Mouse (Mus musculus) natural killer cell, adult 2 months (primary cell): ENCODE measurements around the gene 4933402E13Rik.

ENCODE experiments used
- DNase-seq, 2 experiments: peaks; one replicate each; pipeline ENCODE4 v3.0.0; 2022; ENCODE audit warnings: low spot score in 2 of 2

The 4933402E13Rik gene

GRCm38 (mm10) chrX:62283199-62283598 is at the start of gene 4933402E13Rik:
TSS of gene 4933402E13Rik (plus strand) at chrX:62283499.
- DNase-seq = no peak
